Mouse (Mus musculus): Measurements from ENCODE around the gene Ccpg1.
A peak's percentile ranks its signal among the peaks of the same experiment; 100 is the strongest.

The Ccpg1 gene

GRCm38 (mm10) chr9:72996167-72996566 lies 10.9 kb downstream of the Ccpg1 start:
- no peak for DNase-seq (ENCODE audit: low read depth)

- no peak for DNase-seq (ENCODE audit: low read depth)
Measured at GRCm38 (mm10) chr9:72996806-72997205, 11.6 kb downstream of the Ccpg1 start.

- DNase-seq (ENCODE audit: low read depth), result peak; percentile 33
Measured at GRCm38 (mm10) chr9:73000487-73000886, 15.3 kb downstream of the Ccpg1 start.

GRCm38 (mm10) chr9:73001314-73002011 lies 16.2 kb downstream of the Ccpg1 start:
- no peak for DNase-seq (ENCODE audit: low read depth)

GRCm38 (mm10) chr9:73002177-73002576 lies 16.9 kb downstream of the Ccpg1 start:
- no peak for DNase-seq (ENCODE audit: low read depth)

GRCm38 (mm10) chr9:73004076-73004475 lies 18.8 kb downstream of the Ccpg1 start:
- DNase-seq (ENCODE audit: low read depth), result no peak

GRCm38 (mm10) chr9:73005106-73005505 lies 19.9 kb downstream of the Ccpg1 start:
- no peak for DNase-seq (ENCODE audit: low read depth)

- peak; percentile 33 for DNase-seq (ENCODE audit: low read depth)
Measured at GRCm38 (mm10) chr9:73006175-73006574, 20.9 kb downstream of the Ccpg1 start.

- no peak for DNase-seq (ENCODE audit: low read depth)
Measured at GRCm38 (mm10) chr9:73008384-73008783, 23.2 kb downstream of the Ccpg1 start.

GRCm38 (mm10) chr9:73012629-73013028 lies 27.4 kb downstream of the Ccpg1 start:
- DNase-seq (ENCODE audit: low read depth), result no peak

GRCm38 (mm10) chr9:73014724-73015123 lies 29.5 kb downstream of the Ccpg1 start:
- DNase-seq (ENCODE audit: low read depth), result no peak

- DNase-seq (ENCODE audit: low read depth), result no peak
Measured at GRCm38 (mm10) chr9:73019841-73020240, 34.6 kb downstream of the Ccpg1 start.

- no peak for DNase-seq (ENCODE audit: low read depth)
Measured at GRCm38 (mm10) chr9:73020566-73021097, 35.4 kb downstream of the Ccpg1 start.

- DNase-seq (ENCODE audit: low read depth), result no peak
Measured at GRCm38 (mm10) chr9:73025818-73026636, 40.8 kb downstream of the Ccpg1 start.

GRCm38 (mm10) chr9:73030443-73030842 lies 45.2 kb downstream of the Ccpg1 start:
- DNase-seq (ENCODE audit: low read depth), result no peak

- DNase-seq (ENCODE audit: low read depth), result no peak
Measured at GRCm38 (mm10) chr9:73031421-73031820, 46.2 kb downstream of the Ccpg1 start.

GRCm38 (mm10) chr9:73033406-73033805 lies 48.2 kb downstream of the Ccpg1 start:
- DNase-seq (ENCODE audit: low read depth), result no peak

GRCm38 (mm10) chr9:73039222-73039945 lies 54.2 kb downstream of the Ccpg1 start:
- DNase-seq (ENCODE audit: low read depth), result peak; percentile 91

GRCm38 (mm10) chr9:73040080-73040479 lies 54.9 kb downstream of the Ccpg1 start, which contains the start of gene Pigb:
Pigb (minus strand) TSS chr9:73040378.
- DNase-seq (ENCODE audit: low read depth), result no peak

- peak; percentile 94 for DNase-seq (ENCODE audit: low read depth)
Measured at GRCm38 (mm10) chr9:73044146-73045079, 59.2 kb downstream of the Ccpg1 start, which contains the start of gene Rab27a. Rab27a (plus strand) TSS chr9:73044854.

GRCm38 (mm10) chr9:73045204-73045603 lies 60.0 kb downstream of the Ccpg1 start:
- DNase-seq (ENCODE audit: low read depth), result peak; percentile 30

All from naive thymus-derived CD4-positive, alpha-beta T cell, adult 2 months (primary cell).